Mouse (Mus musculus) 3134 (cell line): ENCODE data around the gene Accs.

Source experiments
- DNase-seq: peaks from one replicate; pipeline ENCODE4 v3.0.0-alpha.2; 2011; ENCODE audit warnings: low spot score; ENCODE audit not compliant: insufficient read length; ENCODE audit errors: extremely low read depth

Accs gene

DNA sequence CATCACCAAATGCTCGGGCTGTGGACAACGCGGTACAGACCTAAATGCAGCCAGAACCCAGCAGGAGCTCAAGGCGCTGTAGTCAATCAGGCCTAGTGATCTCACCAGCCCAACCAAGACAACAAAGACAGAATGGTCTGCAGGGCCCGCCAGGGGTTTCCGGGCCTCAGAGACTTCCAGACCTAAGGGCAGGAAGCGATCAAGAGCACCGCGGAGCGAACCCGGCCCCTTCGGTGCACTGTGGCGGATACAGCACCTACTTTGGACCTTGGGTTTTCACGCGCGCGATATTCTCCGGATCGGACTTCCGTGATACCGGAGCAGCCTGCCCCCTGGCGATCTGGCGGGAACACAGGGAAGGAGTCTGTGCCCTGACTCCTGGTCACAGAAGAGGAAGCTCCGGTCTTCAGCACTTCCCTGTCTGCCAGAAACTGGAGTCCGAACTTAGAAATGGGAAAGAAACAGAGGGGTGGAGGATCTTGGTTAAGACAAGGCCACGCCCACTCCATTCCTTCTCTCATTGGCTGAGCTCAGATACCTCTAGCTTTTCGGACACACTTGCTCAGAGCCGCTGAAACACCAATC, at the start of gene Accs:
TSS of gene Accs (minus strand) at position 439 of the 585 bp plus-strand sequence.
- peak; percentile 88 for DNase-seq

- DNase-seq = no peak
Observed at GRCm38 (mm10) chr2:93891611-93892280, 42.0 kb upstream of the Accs start.

GRCm38 (mm10) chr2:93890143-93890542, 40.4 kb upstream of the Accs start:
- DNase-seq = peak; percentile 37

DNA sequence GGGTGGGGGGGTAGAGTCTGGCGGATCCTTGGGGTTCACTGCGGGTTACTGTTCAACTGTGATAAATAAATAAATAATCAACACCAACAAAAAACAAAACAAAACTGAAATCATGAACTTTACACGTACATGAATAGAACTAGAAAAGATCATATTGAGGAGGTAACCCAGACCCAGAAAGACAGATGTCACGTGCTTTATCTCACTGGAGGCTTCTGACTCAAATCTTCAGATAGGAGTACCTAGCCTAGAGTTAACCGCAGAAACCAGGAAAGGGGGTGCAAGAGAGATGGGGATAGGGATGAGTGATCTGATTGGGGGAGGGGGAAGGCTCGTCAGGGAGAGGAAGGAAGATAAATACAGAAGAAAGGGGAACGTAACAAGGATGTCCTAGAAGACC, 39.3 kb upstream of the Accs start:
- DNase-seq = no peak

DNA sequence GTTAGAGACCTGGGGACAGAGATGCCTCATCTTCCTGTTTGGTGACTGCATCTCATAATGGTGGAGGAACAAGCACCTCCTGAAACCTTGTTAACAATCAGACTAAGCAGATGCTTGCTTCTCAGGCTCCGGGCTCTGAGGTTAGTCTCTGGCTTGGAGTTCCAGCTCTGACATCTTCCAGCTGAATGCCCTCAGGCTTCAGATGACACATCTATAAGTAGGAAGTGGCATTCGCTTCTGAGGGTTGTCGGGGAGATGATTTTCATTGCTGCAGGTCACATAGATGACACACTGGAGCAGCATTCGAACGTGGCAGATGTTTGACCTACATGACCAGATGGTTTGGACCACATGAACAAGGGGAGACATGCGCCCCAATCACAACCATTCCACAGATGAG, 38.6 kb upstream of the Accs start:
- DNase-seq = peak; percentile 59

GRCm38 (mm10) chr2:93887273-93887672, 37.5 kb upstream of the Accs start:
- no peak for DNase-seq

DNA sequence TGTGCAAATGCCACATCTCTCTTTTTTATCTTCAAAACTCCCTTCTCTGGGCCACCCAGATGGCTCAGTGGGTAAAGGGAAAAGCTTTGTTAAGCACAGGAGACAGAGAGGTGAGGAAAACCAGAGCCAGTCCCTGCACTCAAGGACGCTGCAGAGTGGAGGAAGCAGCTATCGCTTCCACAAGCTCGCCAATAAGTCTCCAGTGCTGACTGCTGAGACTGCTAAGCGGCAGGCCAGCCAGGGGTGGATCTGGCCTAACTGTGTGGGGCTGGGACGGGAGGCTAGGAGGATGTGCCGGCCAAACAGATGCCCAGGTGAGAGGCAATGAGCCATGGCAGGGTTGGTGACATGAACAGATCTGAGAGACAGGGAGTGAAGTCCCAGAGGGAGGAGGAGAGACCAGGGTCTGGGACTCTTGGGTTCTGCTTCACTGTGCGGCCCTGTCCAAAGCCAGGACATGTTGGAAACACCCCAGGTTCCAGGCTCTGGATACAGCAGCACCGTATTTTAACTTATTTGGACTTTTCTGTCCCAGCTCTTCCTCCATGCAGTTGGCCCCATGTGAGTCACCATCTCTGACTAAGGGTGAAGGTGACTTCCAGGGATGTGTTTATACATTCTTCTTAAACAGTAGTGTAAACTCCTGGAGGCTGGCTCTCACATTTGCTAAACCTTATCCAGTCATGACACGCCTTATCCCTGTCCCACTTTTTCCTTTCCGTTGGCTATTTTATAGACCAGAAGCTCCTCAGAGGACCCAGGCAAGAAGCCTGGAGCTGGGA, 36.5 kb upstream of the Accs start:
- DNase-seq = peak; percentile 39

- no peak for DNase-seq
Observed at GRCm38 (mm10) chr2:93883066-93883465, 33.3 kb upstream of the Accs start.

DNA sequence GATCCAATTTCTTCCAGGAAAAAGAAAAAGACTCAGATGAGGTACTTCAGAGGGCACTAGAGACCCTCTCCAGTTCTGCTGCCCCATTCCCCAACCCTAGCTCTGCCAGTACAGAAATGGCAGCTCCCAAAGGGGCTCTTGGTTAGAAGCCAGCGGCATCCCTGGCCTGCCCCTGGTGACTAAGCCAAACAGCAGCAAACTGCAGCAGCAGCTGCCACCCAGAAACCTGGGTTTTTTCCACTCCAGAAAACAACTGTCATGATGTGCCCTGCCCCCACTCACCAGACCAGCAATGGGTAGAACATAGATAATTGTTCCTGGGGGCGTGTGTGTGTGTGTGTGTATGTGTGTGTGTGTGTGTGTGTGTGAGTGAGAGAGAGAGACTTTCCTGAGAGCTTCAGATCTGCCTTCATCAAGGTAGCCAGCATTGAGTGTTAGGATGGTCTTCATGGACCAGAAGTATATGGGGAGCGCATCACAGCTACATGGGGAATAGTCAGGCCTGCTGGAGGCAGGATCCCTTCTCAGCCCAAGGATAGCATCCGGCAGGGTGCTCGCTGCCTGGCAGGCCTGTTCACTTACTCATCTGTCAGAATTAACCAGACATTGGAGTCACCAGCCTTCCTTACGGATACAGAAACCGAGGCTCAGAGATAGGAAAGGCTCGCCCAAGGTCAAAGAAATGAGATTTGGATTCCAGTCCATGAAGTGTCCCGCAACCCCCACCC, 32.1 kb upstream of the Accs start:
- peak; percentile 58 for DNase-seq

DNA sequence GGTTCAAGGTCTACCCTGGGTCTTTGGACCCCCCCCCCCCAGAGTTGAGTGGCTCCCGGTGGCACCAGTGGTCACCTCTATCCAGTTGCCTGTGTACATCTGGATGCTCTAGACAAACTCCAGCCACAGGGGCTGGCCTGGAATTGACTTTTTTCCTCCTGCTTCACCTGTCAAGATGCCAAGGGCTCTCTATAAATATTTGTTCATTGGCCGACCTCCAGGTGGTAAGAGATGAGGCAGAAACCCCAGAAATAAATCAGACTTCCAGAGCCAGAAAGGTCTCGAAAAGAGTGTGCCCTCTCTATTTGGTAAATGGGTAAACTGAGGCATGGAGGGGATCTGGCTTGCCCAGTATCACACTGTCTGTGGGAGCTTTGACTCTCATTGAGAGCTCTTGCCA, 31.2 kb upstream of the Accs start:
- peak; percentile 47 for DNase-seq

GRCm38 (mm10) chr2:93880450-93880849, 30.7 kb upstream of the Accs start:
- no peak for DNase-seq

GRCm38 (mm10) chr2:93877005-93877404, 27.3 kb upstream of the Accs start:
- DNase-seq = no peak

DNA sequence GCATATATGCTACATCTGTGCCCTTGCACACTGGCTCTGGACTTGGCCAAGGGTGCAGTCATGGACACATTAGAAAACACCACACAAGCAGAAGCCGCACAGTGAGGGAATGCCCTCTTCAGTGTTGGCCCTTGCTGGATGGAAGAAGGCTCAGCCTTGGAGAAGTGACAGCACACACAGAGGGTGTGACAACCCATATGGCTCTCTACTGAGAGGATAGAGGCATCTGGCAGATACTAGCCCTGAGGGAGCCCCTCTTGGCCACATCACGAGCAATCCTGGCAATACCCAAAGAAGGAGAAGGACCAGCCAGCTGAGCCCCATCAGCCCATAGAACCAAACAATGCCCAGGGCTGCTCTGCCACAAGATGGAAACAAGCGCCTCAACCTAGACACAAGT, 24.9 kb upstream of the Accs start:
- no peak for DNase-seq

- DNase-seq = no peak
Observed at GRCm38 (mm10) chr2:93874227-93874514, 24.4 kb upstream of the Accs start.

- DNase-seq = no peak
Observed at GRCm38 (mm10) chr2:93873449-93874226, 23.9 kb upstream of the Accs start.

DNA sequence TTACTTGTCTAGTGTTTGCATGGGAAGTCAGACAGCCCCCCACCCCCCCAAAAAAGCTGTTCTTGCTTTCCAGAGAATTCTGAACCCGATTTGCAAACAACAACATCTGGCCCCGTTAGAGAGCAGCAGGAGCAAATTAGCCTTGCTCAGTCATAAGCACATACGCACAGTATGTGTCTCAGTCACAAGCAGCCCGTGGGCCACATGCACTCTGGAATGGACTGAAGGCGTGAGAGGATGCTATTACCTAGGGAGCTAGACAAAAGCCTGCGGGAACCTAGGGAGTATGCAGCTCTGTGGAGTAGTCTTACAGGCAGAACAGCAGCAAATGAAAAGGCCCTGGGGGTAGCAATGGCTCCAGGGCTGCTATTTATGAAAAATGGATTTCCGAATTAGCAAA, 22.5 kb upstream of the Accs start:
- no peak for DNase-seq

DNA sequence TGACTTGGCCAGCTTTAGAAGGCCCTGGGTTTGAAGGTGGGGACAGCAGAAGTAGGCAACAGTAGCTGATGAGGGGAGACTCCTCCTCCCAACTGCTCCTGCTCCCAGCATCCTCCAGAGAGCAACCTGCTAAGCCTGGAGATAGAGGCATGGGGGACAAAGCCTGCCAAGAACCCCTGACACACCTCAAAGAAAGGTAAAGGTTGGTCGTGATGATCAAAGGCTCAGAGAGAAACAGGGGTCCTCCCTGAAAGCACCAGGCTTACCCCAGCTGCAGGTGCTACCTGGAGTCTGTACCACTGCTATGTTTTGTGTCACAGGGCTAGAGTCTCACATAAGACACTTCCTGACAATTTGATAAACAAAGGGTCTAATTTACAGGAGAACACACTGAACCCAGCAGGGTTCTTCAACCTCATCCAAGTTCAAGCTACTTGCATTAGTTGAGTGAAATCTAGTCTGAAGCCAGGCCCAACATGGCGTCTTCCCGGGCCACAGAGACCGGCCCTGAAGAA, 21.7 kb upstream of the Accs start:
- DNase-seq = no peak

GRCm38 (mm10) chr2:93870842-93871241, 21.1 kb upstream of the Accs start:
- peak; percentile 53 for DNase-seq

DNA sequence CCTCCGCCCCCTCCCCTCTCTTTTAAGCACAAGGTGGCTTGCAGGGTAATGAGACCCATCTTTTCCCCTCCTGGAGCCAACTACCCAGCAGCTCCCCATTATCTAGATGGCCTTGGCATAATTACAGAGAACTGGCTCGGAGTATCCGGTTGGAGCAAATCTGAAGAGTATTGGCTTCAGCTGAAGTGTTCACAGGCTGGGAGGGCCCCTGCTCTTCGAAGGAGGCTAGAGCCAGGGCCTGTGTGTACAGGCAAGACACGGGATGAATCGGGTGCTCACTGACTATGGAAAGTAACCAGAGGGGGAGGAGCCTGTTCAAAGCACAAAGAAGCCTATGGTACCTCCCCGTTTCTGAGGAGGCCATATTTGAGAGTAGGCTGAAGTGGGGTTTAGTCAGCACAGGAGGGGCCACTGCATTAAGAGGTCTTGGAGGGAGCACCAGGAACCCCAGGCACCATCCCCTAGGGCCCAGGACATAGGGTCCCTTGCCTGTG, 19.4 kb upstream of the Accs start, which contains the start of gene Accsl:
TSS of gene Accsl (minus strand) at position 51 of the 494 bp plus-strand sequence.
- no peak for DNase-seq

DNA sequence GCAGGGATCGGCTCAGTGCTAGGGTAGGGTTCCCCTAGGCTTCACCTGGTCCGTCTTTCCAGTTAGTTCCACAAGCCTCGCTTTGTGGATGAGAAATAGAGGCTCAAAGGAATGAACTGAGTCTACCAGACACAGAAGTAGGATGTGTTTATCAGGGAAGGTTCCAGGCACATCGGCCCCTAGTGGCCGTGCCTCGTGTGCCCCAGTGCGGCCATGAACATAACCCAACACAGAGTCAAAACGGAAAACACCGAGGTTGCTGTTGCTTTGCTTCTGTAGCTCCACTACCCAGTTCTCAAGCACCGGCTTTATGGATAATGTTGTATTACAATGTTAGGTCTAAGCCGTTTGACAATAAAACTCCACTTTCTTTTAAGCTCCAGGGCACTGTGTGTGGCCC, 18.8 kb upstream of the Accs start:
- no peak for DNase-seq
